Mouse (Mus musculus) liver, embryonic 14.5 days (tissue): ENCODE data around the gene Ptprd.

Source experiments
- CTCF ChIP-seq: IDR thresholded peaks from 2 replicates; pipeline ENCODE4 v1.5.1; 2016; ENCODE audit warnings: antibody characterized with exemption, low read depth, control low read depth
- EP300 ChIP-seq: IDR thresholded peaks from 2 replicates; pipeline ENCODE4 v1.6.1; 2016; ENCODE audit warnings: antibody characterized with exemption, low read depth

DNA sequence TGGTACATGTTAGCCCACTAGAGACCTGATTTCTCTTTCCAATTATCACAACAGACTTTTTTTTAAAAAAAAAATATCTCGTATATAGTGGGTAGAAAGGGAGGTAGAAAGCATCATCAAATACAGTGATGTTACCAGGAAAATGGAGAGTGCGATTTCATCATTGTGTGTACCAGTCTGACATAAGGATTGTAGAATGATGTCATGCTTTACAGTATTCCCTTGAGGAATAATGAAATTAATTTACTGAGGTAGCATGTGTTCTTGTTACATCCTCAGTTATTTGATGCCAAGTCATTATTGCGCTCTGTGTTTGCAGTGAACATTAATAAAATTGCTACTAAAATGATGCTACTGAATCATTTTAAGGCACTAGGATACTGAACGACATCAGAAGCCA is 884.6 kb downstream of the Ptprd start:
- TF ChIP-seq CTCF (no peak), EP300 (no peak)
